Mouse (Mus musculus): ENCODE data around the gene Cnksr1.

GRCm38 (mm10) chr4:134238279-134238651 is at the start of gene Cnksr1:
- no peak for TF ChIP-seq CTCF (IDR thresholded peaks at IDR 0.05; ENCODE audit: low read depth)
- no peak for TF ChIP-seq EP300 (IDR thresholded peaks at IDR 0.05; ENCODE audit: low read depth)
